Mouse (Mus musculus) limb, embryonic 14.5 days (tissue): Measurements from ENCODE around the gene Cks2. TPM values are rescaled to one million over a fixed set of nuclear protein-coding genes. Genes with fewer than 3 reads are reported as not detected.

Source experiments
- ATAC-seq: fragments of 200-750 bp; cut with Nextera tagmentation; 2 replicates; pipeline ENCODE4 v1.8.0; 2017; ENCODE audit warnings: low read depth, moderate number of reproducible peaks, moderate TSS enrichment; ENCODE audit not compliant: low FRiP score
- DNase-seq: peaks from one replicate; pipeline ENCODE4 v3.0.0-alpha.2; 2015; ENCODE audit warnings: low spot score
- H3K27ac ChIP-seq: fragments of 300-500 bp; sonication (generic); replicated peaks from 2 replicates; pipeline ENCODE4 v1.5.1; 2014; ENCODE audit warnings: low read depth, mild to moderate bottlenecking, low read length, moderate library complexity, mixed read lengths
- H3K27me3 ChIP-seq: fragments of 300-500 bp; sonication (generic); 2 replicates; pipeline ENCODE4 v1.6.1; 2014; ENCODE audit warnings: low read length, mixed read lengths; ENCODE audit not compliant: control insufficient read depth, insufficient read depth
- H3K36me3 ChIP-seq: fragments of 300-500 bp; sonication (generic); 2 replicates; pipeline ENCODE4 v1.6.1; 2014; ENCODE audit warnings: mild to moderate bottlenecking, low read length, moderate library complexity, mixed read lengths; ENCODE audit not compliant: control insufficient read depth, insufficient read depth
- H3K4me1 ChIP-seq: fragments of 300-500 bp; sonication (generic); 2 replicates; pipeline ENCODE4 v1.6.1; 2014; ENCODE audit warnings: antibody characterized with exemption, low read length, mixed read lengths; ENCODE audit not compliant: control insufficient read depth, insufficient read depth
- H3K4me2 ChIP-seq: fragments of 300-500 bp; sonication (generic); replicated peaks from 2 replicates; pipeline ENCODE4 v1.6.1; 2014; ENCODE audit warnings: low read depth, mild to moderate bottlenecking, low read length, moderate library complexity; ENCODE audit not compliant: severe bottlenecking
- H3K4me3 ChIP-seq: fragments of 300-500 bp; sonication (generic); replicated peaks from 2 replicates; pipeline ENCODE4 v1.5.1; 2014; ENCODE audit warnings: low read length
- H3K9ac ChIP-seq: fragments of 300-500 bp; sonication (generic); 2 replicates; pipeline ENCODE4 v1.6.1; 2014; ENCODE audit warnings: mild to moderate bottlenecking, low read depth, low read length, moderate library complexity; ENCODE audit not compliant: severe bottlenecking
- H3K9me3 ChIP-seq: fragments of 300-500 bp; sonication (generic); 2 replicates; pipeline ENCODE4 v1.6.1; 2016; ENCODE audit warnings: low read length; ENCODE audit not compliant: control insufficient read depth
- POLR2A ChIP-seq: fragments of 200-500 bp; IDR thresholded peaks from 2 replicates; pipeline ENCODE4 v1.8.0; 2012; ENCODE audit warnings: inconsistent platforms, mild to moderate bottlenecking, moderate library complexity, borderline replicate concordance; ENCODE audit not compliant: insufficient read depth, insufficient read length; ENCODE audit errors: extremely low read depth
- WGBS: fragments of 180-500 bp; shearing (Covaris S2); extraction: QIAGEN DNeasy Blood & Tissue Kit; methylation state at CpG from one replicate; pipeline ENCODE4 v1.1.7; 2014; 5-methylcytosine and 5-hydroxymethylcytosine counted together
- polyA plus RNA-seq, 2 experiments: library from polyadenylated mRNA; depleted of rRNA in 1 of 2; stranded (reverse) in 1 of 2; unstranded in 1 of 2; fragments of >200 nt; fragmentation: Nextera tagmentation in 1 of 2; extraction: Ambion mirVana in 1 of 2; gene quantifications; 2 replicates each; pipeline versions ENCODE4 v1.2.1 to v1.2.3; 2012 to 2014

The Cks2 gene
- polyA plus RNA-seq, 2 experiments: 160 to 285 TPM

DNA sequence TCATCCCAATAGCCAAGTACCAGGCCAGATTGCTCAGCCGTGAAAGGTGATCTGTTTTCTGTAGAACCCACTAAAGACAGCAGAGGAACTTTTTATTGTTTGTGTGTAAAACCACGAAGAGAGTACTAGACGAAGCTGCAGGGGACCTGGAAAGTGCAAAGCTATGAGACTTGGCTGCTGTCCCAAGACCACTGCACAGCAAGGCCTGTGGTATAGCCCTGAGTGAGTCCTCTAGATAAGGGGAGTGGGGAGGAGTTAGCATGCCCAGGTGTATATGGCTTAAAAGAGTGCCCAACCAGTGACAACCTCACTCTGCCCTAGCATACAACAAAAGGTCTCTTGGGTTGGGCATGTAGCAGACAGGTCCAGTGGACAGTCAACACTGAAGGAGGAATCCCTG, 43.7 kb downstream of the Cks2 start:
- TF ChIP-seq POLR2A: no peak
- Histone ChIP-seq H3K4me2 (no peak overlapping the region), H3K4me3 (no peak overlapping the region), H3K9ac (no peak overlapping the region), H3K36me3 (peaks cover 45% of the 10 kb centered on the region), H3K27ac (no peak overlapping the region), H3K4me1 (no peaks in the 10 kb centered on the region), H3K9me3 (no peaks in the 10 kb centered on the region), H3K27me3 (no peaks in the 10 kb centered on the region)
- no peak for DNase-seq
- no peak for ATAC-seq
- WGBS: 28% methylated on average over 3 of the region's 3 CpGs

GRCm38 (mm10) chr13:51696481-51696880, 51.4 kb downstream of the Cks2 start:
- no peaks in the 10 kb centered on the region for H3K36me3 ChIP-seq
- no peaks in the 10 kb centered on the region for H3K4me1 ChIP-seq
- ATAC-seq (no peak), DNase-seq (no peak)
- H3K4me3 ChIP-seq: no peak overlapping the region
- no peak overlapping the region for H3K9ac ChIP-seq
- no peak overlapping the region for H3K27ac ChIP-seq
- TF ChIP-seq POLR2A: no peak
- H3K4me2 ChIP-seq: no peak overlapping the region
- no peaks in the 10 kb centered on the region for H3K9me3 ChIP-seq
- H3K27me3 ChIP-seq: no peaks in the 10 kb centered on the region

- H3K27ac ChIP-seq: no peak overlapping the region
- no peak overlapping the region for H3K4me3 ChIP-seq
- no peaks in the 10 kb centered on the region for H3K27me3 ChIP-seq
- H3K4me2 ChIP-seq: no peak overlapping the region
- 75% methylated on average over 6 of the region's 6 CpGs for WGBS
- DNase-seq (no peak), ATAC-seq (no peak)
- H3K4me1 ChIP-seq: no peaks in the 10 kb centered on the region
- no peaks in the 10 kb centered on the region for H3K36me3 ChIP-seq
- no peaks in the 10 kb centered on the region for H3K9me3 ChIP-seq
- H3K9ac ChIP-seq: no peak overlapping the region
- no peak for TF ChIP-seq POLR2A
Observed at GRCm38 (mm10) chr13:51697455-51697854, 52.4 kb downstream of the Cks2 start.

- H3K4me3 ChIP-seq: no peak overlapping the region
- H3K4me2 ChIP-seq: no peak overlapping the region
- H3K9ac ChIP-seq: no peak overlapping the region
- ATAC-seq: no peak
- no peaks in the 10 kb centered on the region for H3K9me3 ChIP-seq
- H3K36me3 ChIP-seq: no peaks in the 10 kb centered on the region
- no peak for TF ChIP-seq POLR2A
- no peaks in the 10 kb centered on the region for H3K27me3 ChIP-seq
- DNase-seq: no peak
- WGBS: 48% methylated on average over 4 of the region's 4 CpGs
- no peak overlapping the region for H3K27ac ChIP-seq
- no peaks in the 10 kb centered on the region for H3K4me1 ChIP-seq
Observed at GRCm38 (mm10) chr13:51697897-51698296, 52.9 kb downstream of the Cks2 start.

- Histone ChIP-seq H3K4me2 (no peak overlapping the region), H3K27ac (no peak overlapping the region), H3K27me3 (no peaks in the 10 kb centered on the region), H3K4me1 (no peaks in the 10 kb centered on the region), H3K9ac (no peak overlapping the region), H3K9me3 (no peaks in the 10 kb centered on the region), H3K4me3 (no peak overlapping the region), H3K36me3 (no peaks in the 10 kb centered on the region)
- no peak for TF ChIP-seq POLR2A
- 84% methylated on average over 3 of the region's 3 CpGs for WGBS
- ATAC-seq (no peak), DNase-seq (no peak)
Observed at GRCm38 (mm10) chr13:51698318-51698717, 53.3 kb downstream of the Cks2 start.

Other genes with a start within 250 kb of the Cks2 start
- 74.0 and 96.9 TPM in 2 replicates for gene S1pr3, start 236.6 kb upstream of the Cks2 start, polyA plus RNA-seq (2012; rRNA removed)
- 113 and 135 TPM in 2 replicates for gene S1pr3, start 236.6 kb upstream of the Cks2 start, polyA plus RNA-seq (2014; fragmentation: Nextera tagmentation; extraction: Ambion mirVana)
- gene Shc3, start 75.8 kb upstream of the Cks2 start, polyA plus RNA-seq (2012; rRNA removed): 1.1 and 1.4 TPM in 2 replicates
- 0.62 and 0.69 TPM in 2 replicates for gene Shc3, start 75.8 kb upstream of the Cks2 start, polyA plus RNA-seq (2014; fragmentation: Nextera tagmentation; extraction: Ambion mirVana)
- 32.8 and 34.5 TPM in 2 replicates for gene Secisbp2, start 6.5 kb downstream of the Cks2 start, polyA plus RNA-seq (2012; rRNA removed)
- gene Secisbp2, start 6.5 kb downstream of the Cks2 start, polyA plus RNA-seq (2014; fragmentation: Nextera tagmentation; extraction: Ambion mirVana): 29.0 and 31.0 TPM in 2 replicates
- gene Sema4d, start 148.5 kb downstream of the Cks2 start, polyA plus RNA-seq (2012; rRNA removed): 8.5 and 9.6 TPM in 2 replicates
- 6.8 and 8.0 TPM in 2 replicates for gene Sema4d, start 148.5 kb downstream of the Cks2 start, polyA plus RNA-seq (2014; fragmentation: Nextera tagmentation; extraction: Ambion mirVana)
- 50.0 and 51.5 TPM in 2 replicates for gene Gadd45g, start 201.4 kb downstream of the Cks2 start, polyA plus RNA-seq (2012; rRNA removed)
- 38.1 and 43.2 TPM in 2 replicates for gene Gadd45g, start 201.4 kb downstream of the Cks2 start, polyA plus RNA-seq (2014; fragmentation: Nextera tagmentation; extraction: Ambion mirVana)